Mouse (Mus musculus): ENCODE measurements at regions not wholly inside any gene's neighbourhood (a gene's known extent, or its start where the extent isn't known, plus 50 kb on each side); places are given as distances from the start of the nearest gene placed in this dataset.

- WGBS: 85% methylated on average over 1 of the region's 1 CpGs
- ATAC-seq: no peak
Measured at GRCm38 (mm10) chrX:163128626-163129025, 164.2 kb upstream of the S100g start.

GRCm38 (mm10) chrX:163117681-163118393 lies 153.4 kb upstream of the S100g start:
- WGBS: 52% methylated on average over 5 of the region's 5 CpGs
- no peak overlapping the region for H3K4me2 ChIP-seq
- ATAC-seq: peak; percentile 91
- no peak overlapping the region for H3K9ac ChIP-seq
- H3K27me3 ChIP-seq: no peaks in the 10 kb centered on the region
- no peaks in the 10 kb centered on the region for H3K9me3 ChIP-seq (replicated peaks)
- H3K27ac ChIP-seq: peak overlapping the region; percentile 57
- H3K36me3 ChIP-seq (ENCODE audit: poor library complexity, severe bottlenecking): no peaks in the 10 kb centered on the region
- no peak overlapping the region for H3K4me3 ChIP-seq
- no peaks in the 10 kb centered on the region for H3K4me1 ChIP-seq

More at GRCm38 (mm10) chrX:163128626-163129025, 164.2 kb upstream of the S100g start:
- Histone ChIP-seq H3K4me3 (no peak overlapping the region), H3K36me3 (ENCODE audit: poor library complexity, severe bottlenecking) (no peaks in the 10 kb centered on the region), H3K4me2 (no peak overlapping the region), H3K27ac (no peak overlapping the region), H3K9ac (no peak overlapping the region), H3K4me1 (no peaks in the 10 kb centered on the region), H3K9me3 (replicated peaks) (no peaks in the 10 kb centered on the region), H3K27me3 (peaks cover 14% of the 10 kb centered on the region; the same call in 1 of the 2 replicates)

- H3K4me1 ChIP-seq: no peaks in the 10 kb centered on the region
- H3K27me3 ChIP-seq: no peaks in the 10 kb centered on the region
- WGBS: 43% methylated on average over 1 of the region's 1 CpGs
- H3K9me3 ChIP-seq (replicated peaks): no peaks in the 10 kb centered on the region
- H3K9ac ChIP-seq: no peak overlapping the region
- H3K4me3 ChIP-seq: no peak overlapping the region
- H3K36me3 ChIP-seq (ENCODE audit: poor library complexity, severe bottlenecking): no peaks in the 10 kb centered on the region
- peak; percentile 50; the same call in 1 of the 2 replicates for ATAC-seq
- H3K27ac ChIP-seq: no peak overlapping the region
- H3K4me2 ChIP-seq: no peak overlapping the region
Measured at GRCm38 (mm10) chrX:163117237-163117636, 152.8 kb upstream of the S100g start.

- H3K4me1 ChIP-seq: no peaks in the 10 kb centered on the region
- H3K9ac ChIP-seq: no peak overlapping the region
- no peak overlapping the region for H3K27ac ChIP-seq
- H3K4me2 ChIP-seq: no peak overlapping the region
- no peak for ATAC-seq
- no peaks in the 10 kb centered on the region for H3K9me3 ChIP-seq (replicated peaks)
- H3K4me3 ChIP-seq: no peak overlapping the region
- no peaks in the 10 kb centered on the region; the same call in 1 of the 2 replicates for H3K27me3 ChIP-seq
- 90% methylated on average over 4 of the region's 4 CpGs for WGBS
- no peaks in the 10 kb centered on the region for H3K36me3 ChIP-seq (ENCODE audit: poor library complexity, severe bottlenecking)
Measured at GRCm38 (mm10) chrX:163095026-163095765, 130.8 kb upstream of the S100g start.
